Mouse (Mus musculus) liver, embryonic 15.5 days (tissue): ENCODE data around the gene Lrrc3. TPM values are rescaled to one million over a fixed set of nuclear protein-coding genes. Genes with fewer than 3 reads are reported as not detected.
A peak's percentile ranks its signal among the peaks of the same experiment; 100 is the strongest.

Experiments
- ATAC-seq: fragments of 200-750 bp; cut with Nextera tagmentation; 2 replicates; pipeline ENCODE4 v1.8.0; 2017; ENCODE audit warnings: moderate number of reproducible peaks, mild to moderate bottlenecking, moderate library complexity; ENCODE audit not compliant: insufficient read depth
- H3K27ac ChIP-seq: fragments of 300-500 bp; sonication (generic); replicated peaks from 2 replicates; pipeline ENCODE4 v1.5.1; 2015; ENCODE audit warnings: mild to moderate bottlenecking, inconsistent platforms
- H3K27me3 ChIP-seq: fragments of 300-500 bp; sonication (generic); 2 replicates; pipeline ENCODE4 v1.6.1; 2015; ENCODE audit warnings: mild to moderate bottlenecking, inconsistent platforms
- H3K36me3 ChIP-seq: fragments of 300-500 bp; sonication (generic); replicated peaks from 2 replicates; pipeline ENCODE4 v1.6.1; 2015; ENCODE audit warnings: moderate library complexity, mild to moderate bottlenecking, inconsistent platforms
- H3K4me1 ChIP-seq: fragments of 300-500 bp; sonication (generic); replicated peaks from 2 replicates; pipeline ENCODE4 v1.6.1; 2015; ENCODE audit warnings: inconsistent platforms
- H3K4me2 ChIP-seq: fragments of 300-500 bp; sonication (generic); 2 replicates; pipeline ENCODE4 v1.6.1; 2015; ENCODE audit warnings: moderate library complexity, mild to moderate bottlenecking, inconsistent platforms
- H3K4me3 ChIP-seq: fragments of 300-500 bp; sonication (generic); replicated peaks from 2 replicates; pipeline ENCODE4 v1.5.1; 2015; ENCODE audit warnings: mild to moderate bottlenecking, inconsistent platforms
- H3K9ac ChIP-seq: fragments of 300-500 bp; sonication (generic); 2 replicates; pipeline ENCODE4 v1.6.1; 2015; ENCODE audit warnings: moderate library complexity, mild to moderate bottlenecking, inconsistent platforms
- H3K9me3 ChIP-seq: fragments of 300-500 bp; sonication (generic); replicated peaks from 2 replicates; pipeline ENCODE4 v1.6.1; 2016; ENCODE audit warnings: inconsistent platforms
- WGBS: fragments of 180-500 bp; shearing (Covaris S2); methylation state at CpG from one replicate; pipeline ENCODE4 v1.1.7; 2015; ENCODE audit warnings: mixed read lengths; ENCODE audit not compliant: insufficient replicate concordance; 5-methylcytosine and 5-hydroxymethylcytosine counted together
- polyA plus RNA-seq: library from polyadenylated mRNA; unstranded; fragments of >200 nt; fragmentation: Nextera tagmentation; extraction: Ambion mirVana; gene quantifications from 2 replicates; pipeline ENCODE4 v1.2.1, GENCODE M21; 2015

The Lrrc3 gene
- polyA plus RNA-seq, 1 experiment from 2014 or later, result 13.7 TPM

- WGBS, result 28% methylated on average over 11 of the region's 11 CpGs
- no peaks in the 10 kb centered on the region for H3K27me3 ChIP-seq
- ATAC-seq, result no peak
Measured at GRCm38 (mm10) chr10:77864762-77865143, 37.6 kb downstream of the Lrrc3 start.

GRCm38 (mm10) chr10:77864067-77864761, 38.1 kb downstream of the Lrrc3 start:
- no peaks in the 10 kb centered on the region for H3K27me3 ChIP-seq
- no peaks in the 10 kb centered on the region for H3K9me3 ChIP-seq
- H3K36me3 ChIP-seq, result no peaks in the 10 kb centered on the region
- WGBS, result 19% methylated on average over 14 of the region's 14 CpGs
- no peak overlapping the region for H3K27ac ChIP-seq
- H3K4me3 ChIP-seq, result no peak overlapping the region
- peak overlapping the region; percentile 41 for H3K4me2 ChIP-seq
- no peaks in the 10 kb centered on the region for H3K4me1 ChIP-seq
- ATAC-seq, result peak; percentile 34; the same call in 1 of the 2 replicates
- no peak overlapping the region for H3K9ac ChIP-seq

More at GRCm38 (mm10) chr10:77864762-77865143, 37.6 kb downstream of the Lrrc3 start:
- no peak overlapping the region for H3K27ac ChIP-seq
- no peak overlapping the region for H3K9ac ChIP-seq
- peak overlapping the region; percentile 41 for H3K4me2 ChIP-seq
- no peak overlapping the region for H3K4me3 ChIP-seq
- no peaks in the 10 kb centered on the region for H3K4me1 ChIP-seq
- H3K9me3 ChIP-seq, result no peaks in the 10 kb centered on the region
- no peaks in the 10 kb centered on the region for H3K36me3 ChIP-seq

GRCm38 (mm10) chr10:77861675-77862074, 40.7 kb downstream of the Lrrc3 start, which contains the start of gene Gm3285:
Gene Gm3285 (plus strand): TSS chr10:77861975.
- Histone ChIP-seq H3K9ac (no peak within 1 kb of the TSS), H3K9me3 (0 out of 2 replicates have a peak, but pooled peaks cover 3% of the 10 kb centered on the region), H3K27ac (no peak within 1 kb of the TSS), H3K4me2 (no peak within 1 kb of the TSS), H3K27me3 (no peaks in the 10 kb centered on the region), H3K4me1 (no peaks in the 10 kb centered on the region), H3K36me3 (no peaks in the 10 kb centered on the region), H3K4me3 (no peak within 1 kb of the TSS)
- no peak for ATAC-seq
- 47% methylated on average over 7 of the region's 7 CpGs for WGBS

- no peak within 1 kb of the TSS for H3K9ac ChIP-seq
- H3K27ac ChIP-seq, result no peak within 1 kb of the TSS
- H3K4me2 ChIP-seq, result no peak within 1 kb of the TSS
- no peaks in the 10 kb centered on the region for H3K4me1 ChIP-seq
- H3K36me3 ChIP-seq, result no peaks in the 10 kb centered on the region
- no peak for ATAC-seq
- no peaks in the 10 kb centered on the region for H3K27me3 ChIP-seq
- no peak within 1 kb of the TSS for H3K4me3 ChIP-seq
- H3K9me3 ChIP-seq, result no peaks in the 10 kb centered on the region
- WGBS, result 57% methylated on average over 9 of the region's 9 CpGs
Measured at GRCm38 (mm10) chr10:77852559-77852958, 49.8 kb downstream of the Lrrc3 start, which contains the start of gene Gm10318. Gene Gm10318 (plus strand): TSS chr10:77852859.

Other genes starting within 250 kb of the Lrrc3 start
- 0.06 TPM in 1 of 2 replicates, not detected in the other for gene Tspear, start 216.0 kb downstream of the Lrrc3 start, polyA plus RNA-seq
- gene Gm19402, start 211.8 kb downstream of the Lrrc3 start, polyA plus RNA-seq, result not detected in 2 replicates
- not detected in 2 replicates for gene Gm9508, start 205.3 kb downstream of the Lrrc3 start, polyA plus RNA-seq
- gene Gm10272, start 195.9 kb downstream of the Lrrc3 start, polyA plus RNA-seq, result not detected in 2 replicates
- not detected in 2 replicates for gene Gm10024, start 191.1 kb downstream of the Lrrc3 start, polyA plus RNA-seq
- gene Gm10142, start 186.7 kb downstream of the Lrrc3 start, polyA plus RNA-seq, result not detected in 2 replicates
- not detected in 2 replicates for gene Krtap12-1, start 181.9 kb downstream of the Lrrc3 start, polyA plus RNA-seq
- not detected in 2 replicates for gene Gm10100, start 176.1 kb downstream of the Lrrc3 start, polyA plus RNA-seq
- not detected in 2 replicates for gene Gm18596, start 159.9 kb downstream of the Lrrc3 start, polyA plus RNA-seq
- not detected in 2 replicates for gene Gm9736, start 151.2 kb downstream of the Lrrc3 start, polyA plus RNA-seq
- not detected in 2 replicates for gene Gm3233, start 142.9 kb downstream of the Lrrc3 start, polyA plus RNA-seq
- gene Gm3238, start 131.2 kb downstream of the Lrrc3 start, polyA plus RNA-seq, result not detected in 2 replicates
- gene Gm7138, start 125.6 kb downstream of the Lrrc3 start, polyA plus RNA-seq, result not detected in 2 replicates
- gene Gm3250, start 120.0 kb downstream of the Lrrc3 start, polyA plus RNA-seq, result not detected in 2 replicates
- gene Gm7137, start 114.3 kb downstream of the Lrrc3 start, polyA plus RNA-seq, result not detected in 2 replicates
- gene Gm9639, start 107.5 kb downstream of the Lrrc3 start, polyA plus RNA-seq, result not detected in 2 replicates
- gene Gm19668, start 103.4 kb downstream of the Lrrc3 start, polyA plus RNA-seq, result not detected in 2 replicates
- not detected in 2 replicates for gene Gm9507, start 90.7 kb downstream of the Lrrc3 start, polyA plus RNA-seq
- gene Gm2696, start 87.9 kb downstream of the Lrrc3 start, polyA plus RNA-seq, result not detected in 2 replicates
- not detected in 2 replicates for gene Krtap10-4, start 75.4 kb downstream of the Lrrc3 start, polyA plus RNA-seq
- not detected in 2 replicates for gene Krtap10-10, start 66.6 kb downstream of the Lrrc3 start, polyA plus RNA-seq
- not detected in 2 replicates for gene Gm36176, start 55.7 kb downstream of the Lrrc3 start, polyA plus RNA-seq
- not detected in 2 replicates for gene Gm10318, start 49.7 kb downstream of the Lrrc3 start, polyA plus RNA-seq
- not detected in 2 replicates for gene Gm3285, start 40.6 kb downstream of the Lrrc3 start, polyA plus RNA-seq
- gene Trpm2, start 68.0 kb upstream of the Lrrc3 start, polyA plus RNA-seq, result 2.2 and 3.2 TPM in 2 replicates
- gene 1810043G02Rik, start 76.0 kb upstream of the Lrrc3 start, polyA plus RNA-seq, result 4.4 and 4.7 TPM in 2 replicates
- gene Pfkl, start 107.5 kb upstream of the Lrrc3 start, polyA plus RNA-seq, result 80.6 and 85.9 TPM in 2 replicates
- gene Dnmt3l, start 139.4 kb upstream of the Lrrc3 start, polyA plus RNA-seq, result not detected in 2 replicates
- not detected in 2 replicates for gene Aire, start 141.1 kb upstream of the Lrrc3 start, polyA plus RNA-seq
- 2.2 TPM in 2 replicates for gene Icosl, start 166.8 kb upstream of the Lrrc3 start, polyA plus RNA-seq